Mouse (Mus musculus) CH12.LX (cell line): Measurements from ENCODE around the gene Tdrd7. TPM values are rescaled to one million over a fixed set of nuclear protein-coding genes. Genes with fewer than 3 reads are reported as not detected.

Experiments used
- DNase-seq: peaks from one replicate; pipeline ENCODE4 v3.0.0-alpha.2; 2013; ENCODE audit errors: extremely low read depth
- H3K27ac ChIP-seq: 2 replicates; pipeline ENCODE4 v1.5.1; 2012; ENCODE audit warnings: low read depth, mild to moderate bottlenecking, control low read depth, moderate library complexity; ENCODE audit not compliant: insufficient read depth
- H3K27me3 ChIP-seq: replicated peaks from 2 replicates; pipeline ENCODE3; 2012; ENCODE audit warnings: inconsistent platforms
- H3K36me3 ChIP-seq, 2 experiments: replicated peaks in 1 of 2; 2 replicates each; pipeline versions ENCODE3 to v1.6.1; 2012; ENCODE audit warnings: inconsistent platforms in 1 of 2, low read length in 1 of 2, mild to moderate bottlenecking in 1 of 2, mixed read lengths in 1 of 2, moderate library complexity in 1 of 2; ENCODE audit not compliant: control insufficient read depth in 1 of 2, insufficient read depth in 1 of 2
- H3K4me1 ChIP-seq, 2 experiments: 2 replicates each; pipeline ENCODE4 v1.6.1; 2012; ENCODE audit warnings: inconsistent platforms in 1 of 2, moderate library complexity in 1 of 2; ENCODE audit not compliant: insufficient read depth in 2 of 2, control insufficient read depth in 1 of 2
- H3K4me2 ChIP-seq: 2 replicates; pipeline ENCODE4 v1.6.1; 2012; ENCODE audit warnings: low read depth, mild to moderate bottlenecking, control low read depth; ENCODE audit not compliant: poor library complexity, insufficient read depth, severe bottlenecking
- H3K4me3 ChIP-seq, 3 experiments: fragments of 150-350 bp in 1 of 3; sonication (generic) in 1 of 3; replicated peaks in 1 of 3; 2 replicates each; pipeline versions ENCODE3 to v1.5.1; 2011 to 2012; ENCODE audit warnings: low read depth in 2 of 3, low read length in 2 of 3, mild to moderate bottlenecking in 2 of 3, moderate library complexity in 2 of 3, control low read depth in 1 of 3, improper control_type of control experiment in 1 of 3, inconsistent platforms in 1 of 3, mixed read lengths in 1 of 3; ENCODE audit not compliant: poor library complexity in 1 of 3
- H3K79me2 ChIP-seq: replicated peaks from 2 replicates; pipeline ENCODE4 v1.6.1; 2012; ENCODE audit warnings: mild to moderate bottlenecking, moderate library complexity; ENCODE audit not compliant: control insufficient read depth, poor library complexity, insufficient read depth, severe bottlenecking; ENCODE audit errors: extremely low read depth
- H3K9ac ChIP-seq: 2 replicates; pipeline ENCODE4 v1.6.1; 2012; ENCODE audit warnings: low read depth, mild to moderate bottlenecking, control low read depth, moderate library complexity; ENCODE audit not compliant: insufficient read depth
- H3K9me3 ChIP-seq: replicated peaks from 2 replicates; pipeline ENCODE3; 2012; ENCODE audit warnings: low read length, inconsistent platforms, mixed read lengths
- BHLHE40 ChIP-seq: IDR thresholded peaks from 2 replicates; pipeline ENCODE4 v1.6.1; 2011; ENCODE audit warnings: mild to moderate bottlenecking, low read depth, low read length, improper control_type of control experiment
- CHD1 ChIP-seq: IDR thresholded peaks from 2 replicates; pipeline ENCODE4 v1.6.1; 2012; ENCODE audit warnings: low read depth, low read length, improper control_type of control experiment, inconsistent platforms
- CHD2 ChIP-seq: IDR thresholded peaks from 2 replicates; pipeline ENCODE4 v1.6.1; 2011; ENCODE audit warnings: low read length, improper control_type of control experiment
- CTCF ChIP-seq, 2 experiments: IDR thresholded peaks in 1 of 2; conservative IDR thresholded peaks in 1 of 2; 2 replicates each; pipeline ENCODE4 v1.5.1; 2011 to 2012; ENCODE audit warnings: low read depth in 2 of 2, low read length in 2 of 2, improper control_type of control experiment in 1 of 2, inconsistent platforms in 1 of 2, mild to moderate bottlenecking in 1 of 2, moderate library complexity in 1 of 2
- E2F4 ChIP-seq: IDR thresholded peaks from 2 replicates; pipeline ENCODE4 v1.6.1; 2011; ENCODE audit warnings: low read depth, low read length, improper control_type of control experiment; ENCODE audit not compliant: insufficient replicate concordance
- ELF1 ChIP-seq: IDR thresholded peaks from 2 replicates; pipeline ENCODE4 v1.6.1; 2014; ENCODE audit warnings: low read depth, mild to moderate bottlenecking, inconsistent platforms, low read length, improper control_type of control experiment
- ETS1 ChIP-seq: conservative IDR thresholded peaks from 2 replicates; pipeline ENCODE4 v1.6.1; 2012; ENCODE audit warnings: low read depth, mild to moderate bottlenecking, inconsistent platforms, low read length, improper control_type of control experiment, moderate library complexity
- GABPA ChIP-seq: IDR thresholded peaks from 2 replicates; pipeline ENCODE4 v1.6.1; 2012; ENCODE audit warnings: low read depth, low read length, improper control_type of control experiment, inconsistent platforms; ENCODE audit not compliant: insufficient replicate concordance
- IRF4 ChIP-seq: IDR thresholded peaks from 2 replicates; pipeline ENCODE4 v1.6.1; 2014; ENCODE audit warnings: low read depth, mild to moderate bottlenecking, inconsistent platforms, low read length, improper control_type of control experiment
- JUN ChIP-seq: IDR thresholded peaks from 2 replicates; pipeline ENCODE4 v1.6.1; 2011; ENCODE audit warnings: low read depth, mild to moderate bottlenecking, low read length, improper control_type of control experiment, moderate library complexity; ENCODE audit not compliant: insufficient read depth
- MAX ChIP-seq: IDR thresholded peaks from 2 replicates; pipeline ENCODE4 v1.6.1; 2011; ENCODE audit warnings: low read length, improper control_type of control experiment
- MAZ ChIP-seq: IDR thresholded peaks from 2 replicates; pipeline ENCODE4 v1.6.1; 2012; ENCODE audit warnings: low read depth, mild to moderate bottlenecking, inconsistent platforms, low read length, improper control_type of control experiment, moderate library complexity
- MEF2A ChIP-seq: IDR thresholded peaks from 2 replicates; pipeline ENCODE4 v1.6.1; 2014; ENCODE audit warnings: low read depth, mild to moderate bottlenecking, inconsistent platforms, low read length, improper control_type of control experiment, borderline replicate concordance
- MXI1 ChIP-seq: IDR thresholded peaks from 2 replicates; pipeline ENCODE4 v1.6.1; 2011; ENCODE audit warnings: mild to moderate bottlenecking, low read depth, low read length, improper control_type of control experiment
- MYC ChIP-seq: IDR thresholded peaks from 2 replicates; pipeline ENCODE4 v1.6.1; 2011; ENCODE audit warnings: low read depth, mild to moderate bottlenecking, improper control_type of control experiment, low read length
- NELFE ChIP-seq: IDR thresholded peaks from 2 replicates; pipeline ENCODE4 v1.6.1; 2011; ENCODE audit warnings: low read depth, low read length, improper control_type of control experiment
- NRF1 ChIP-seq: IDR thresholded peaks from 2 replicates; pipeline ENCODE4 v1.6.1; 2014; ENCODE audit warnings: low read depth, mild to moderate bottlenecking, inconsistent platforms, low read length, improper control_type of control experiment, moderate library complexity
- PAX5 ChIP-seq: IDR thresholded peaks from 2 replicates; pipeline ENCODE4 v1.6.1; 2012; ENCODE audit warnings: low read length, inconsistent platforms, mixed read lengths
- POLR2A ChIP-seq: IDR thresholded peaks from 2 replicates; pipeline ENCODE4 v1.6.1; 2011; ENCODE audit warnings: low read depth, mild to moderate bottlenecking, improper control_type of control experiment, low read length
- RAD21 ChIP-seq: IDR thresholded peaks from 2 replicates; pipeline ENCODE4 v1.6.1; 2011; ENCODE audit warnings: low read depth, mild to moderate bottlenecking, low read length, improper control_type of control experiment, moderate library complexity
- SIN3A ChIP-seq: IDR thresholded peaks from 2 replicates; pipeline ENCODE4 v1.6.1; 2012; ENCODE audit warnings: low read length, improper control_type of control experiment, inconsistent platforms
- SMC3 ChIP-seq: IDR thresholded peaks from 2 replicates; pipeline ENCODE4 v1.6.1; 2011; ENCODE audit warnings: low read depth, low read length, improper control_type of control experiment
- TBP ChIP-seq: conservative IDR thresholded peaks from 2 replicates; pipeline ENCODE4 v1.6.1; 2011; ENCODE audit warnings: low read depth, low read length, improper control_type of control experiment
- TCF12 ChIP-seq: IDR thresholded peaks from 2 replicates; pipeline ENCODE4 v1.6.1; 2014; ENCODE audit warnings: low read depth, mild to moderate bottlenecking, inconsistent platforms, low read length, improper control_type of control experiment
- UBTF ChIP-seq: IDR thresholded peaks from 2 replicates; pipeline ENCODE4 v1.6.1; 2012; ENCODE audit warnings: low read depth, mild to moderate bottlenecking, inconsistent platforms, low read length, improper control_type of control experiment, moderate library complexity
- USF2 ChIP-seq: conservative IDR thresholded peaks from 2 replicates; pipeline ENCODE4 v1.6.1; 2011; ENCODE audit warnings: low read depth, low read length, improper control_type of control experiment
- ZC3H11A ChIP-seq: IDR thresholded peaks from 2 replicates; pipeline ENCODE4 v1.6.1; 2012; ENCODE audit warnings: low read depth, mild to moderate bottlenecking, inconsistent platforms, low read length, improper control_type of control experiment
- ZKSCAN1 ChIP-seq: IDR thresholded peaks from 2 replicates; pipeline ENCODE4 v1.6.1; 2012; ENCODE audit warnings: low read depth, inconsistent platforms, low read length, improper control_type of control experiment, borderline replicate concordance
- ZNF384 ChIP-seq: IDR thresholded peaks from 2 replicates; pipeline ENCODE4 v1.6.1; 2012; ENCODE audit warnings: low read depth, low read length, improper control_type of control experiment, inconsistent platforms
- dilution Hi-C: fragments of 300-500 bp; cut with MboI; formaldehyde crosslinking; loops from 2 replicates; pipeline ENCODE4 v1.14.3; 2020; ENCODE audit warnings: low sequenced_read_pairs; ENCODE audit not compliant: extremely low pct_unique_long_range_greater_than_20kb, extremely low pct_ligation_motif_present
- in situ Hi-C: fragments of 300-500 bp; cut with MboI; formaldehyde crosslinking; loops from 3 replicates; pipeline ENCODE4 v1.14.3; 2019; ENCODE audit warnings: low sequenced_read_pairs, low pct_ligation_motif_present, low pct_unique_long_range_greater_than_20kb, mixed read lengths
- polyA plus RNA-seq: library from polyadenylated mRNA; unstranded; fragments of >175 nt; gene quantifications from 2 replicates; pipeline ENCODE4 v1.2.1, GENCODE M21; 2012; ENCODE audit warnings: low read depth; ENCODE audit not compliant: insufficient read length
- total RNA-seq, 2 experiments: library from RNA; depleted of rRNA; stranded (reverse); fragments of 300-350 nt in 1 of 2; fragments of >200 nt in 1 of 2; gene quantifications; 2 replicates each; pipeline ENCODE4 v1.2.3; 2012 to 2014

Gene Tdrd7
- total and polyA plus RNA-seq, 3 experiments: 1.6 to 2.9 (median 2.7) TPM

DNA sequence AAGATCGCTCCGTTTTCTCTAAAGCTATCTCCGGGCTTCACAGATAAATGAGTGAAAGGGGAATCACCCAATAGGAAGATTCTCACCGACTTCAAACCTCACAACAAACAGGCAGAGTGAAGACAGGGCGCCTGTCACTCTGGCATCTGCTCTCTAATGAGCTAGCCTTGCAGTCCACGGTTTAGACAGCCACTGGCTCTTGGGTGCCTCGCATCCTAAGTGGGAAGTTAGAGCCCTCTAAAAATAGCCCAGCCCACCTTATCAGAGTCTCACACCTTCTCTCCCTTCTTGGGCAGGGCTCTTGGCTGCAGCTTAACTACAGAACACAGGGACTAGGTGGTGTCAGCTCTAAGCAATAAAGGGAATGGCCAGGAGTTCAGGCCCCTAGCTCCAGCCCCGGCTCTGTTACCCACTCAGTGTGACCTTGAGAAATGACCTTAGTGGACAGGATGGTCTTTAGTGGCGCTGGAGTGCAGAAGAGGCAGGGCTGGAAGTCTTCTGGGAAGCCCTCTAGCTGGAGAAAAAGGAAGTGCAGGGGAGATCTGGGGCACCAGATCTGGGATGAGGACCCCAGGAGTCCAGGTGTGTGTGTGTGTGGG is 75.6 kb downstream of the Tdrd7 start:
- Histone ChIP-seq H3K4me2 (peak overlapping the region; percentile 76), H3K4me1 (peaks cover 22 to 52% of the 10 kb centered on the region in 2 experiments), H3K27ac (peak overlapping the region; percentile 74; the same call in 1 of the 2 replicates), H3K4me3 (peak overlapping the region in 2 of 3 experiments; percentile 46 to 61), H3K9me3 (no peaks in the 10 kb centered on the region), H3K27me3 (peaks cover 30% of the 10 kb centered on the region), H3K9ac (peak overlapping the region; percentile 27; the same call in 1 of the 2 replicates), H3K79me2 (no peaks in the 10 kb centered on the region), H3K36me3 (no peaks in the 10 kb centered on the region)
- peak; percentile 49 for DNase-seq
- dilution Hi-C loops (no loop called here), in situ Hi-C loops (no loop called here)
- TF ChIP-seq TCF12 (0 out of 2 replicates have a peak, but pooled peaks have one; percentile 17), GABPA (no peak), SIN3A (peak; percentile 22; the same call in 1 of the 2 replicates), CTCF (conservative IDR thresholded peaks at IDR 0.05 in 1 of 2, IDR thresholded peaks at IDR 0.05 in 1 of 2; ENCODE audit: low read depth in 2 of 2, low read length in 2 of 2) (peak in 1 of 2 experiments; percentile 55; a peak in 2 of 4 replicates), ELF1 (peak; percentile 26; the same call in 1 of the 2 replicates), MXI1 (peak; percentile 45; the same call in 1 of the 2 replicates), SMC3 (peak; percentile 29), MAZ (no peak)

DNA sequence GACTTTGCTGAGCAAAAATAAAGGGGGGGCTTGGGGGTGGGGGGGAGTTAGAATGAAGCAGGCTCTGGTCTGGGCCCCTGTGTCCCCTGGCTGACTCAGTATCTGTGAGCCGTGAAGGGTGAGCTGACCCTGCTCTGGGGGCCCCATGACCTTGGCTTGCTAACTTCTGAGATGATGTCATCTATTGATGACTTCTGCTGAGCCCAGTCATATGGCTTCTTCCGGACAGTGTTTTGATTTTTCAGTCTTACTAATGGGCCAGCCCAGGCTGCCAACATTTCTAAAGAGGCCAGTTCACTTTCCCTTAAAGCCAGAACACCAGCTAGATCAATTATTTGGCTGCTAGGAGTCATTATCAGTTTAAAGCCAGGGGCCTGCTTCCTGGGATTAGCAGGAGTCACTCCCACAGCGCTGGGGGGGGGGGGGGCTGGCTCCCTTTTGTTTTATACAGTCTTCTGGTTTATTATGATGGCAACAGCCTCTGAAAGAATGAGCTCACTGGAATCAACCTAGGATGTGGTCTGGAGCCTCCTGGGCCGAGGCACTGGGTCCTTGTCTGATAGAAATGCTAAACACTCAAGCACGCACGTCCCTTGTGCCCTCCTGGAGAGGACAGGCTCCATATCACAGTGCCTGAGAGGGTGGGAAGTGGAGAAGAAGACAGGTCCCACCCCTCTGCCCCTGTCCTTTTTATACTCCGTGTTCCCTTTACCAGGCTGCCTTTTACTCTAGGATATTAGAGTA is 76.8 kb downstream of the Tdrd7 start:
- Histone ChIP-seq H3K4me1 (peaks cover 22 to 63% of the 10 kb centered on the region in 2 experiments), H3K9me3 (no peaks in the 10 kb centered on the region), H3K79me2 (no peaks in the 10 kb centered on the region), H3K27ac (peak overlapping the region; percentile 74; the same call in 1 of the 2 replicates), H3K4me3 (no peak overlapping the region), H3K27me3 (peaks cover 30% of the 10 kb centered on the region), H3K4me2 (peak overlapping the region; percentile 76), H3K36me3 (no peaks in the 10 kb centered on the region), H3K9ac (no peak overlapping the region)
- in situ Hi-C loops: no loop called here
- dilution Hi-C loops: no loop called here
- DNase-seq: peak; percentile 73
- TF ChIP-seq TCF12 (peak; percentile 84), MAX (no peak), POLR2A (peak; percentile 35; the same call in 1 of the 2 replicates), CHD2 (no peak), RAD21 (no peak), MXI1 (no peak), E2F4 (no peak), IRF4 (peak; percentile 97), USF2 (no peak), UBTF (no peak), CHD1 (no peak), ZNF384 (no peak), MEF2A (peak; percentile 91), ETS1 (peak; percentile 94), SIN3A (no peak), JUN (peak; percentile 95), MAZ (peak; percentile 60; the same call in 1 of the 2 replicates), ZC3H11A (no peak), BHLHE40 (peak; percentile 72), NRF1 (no peak), ELF1 (0 out of 2 replicates have a peak, but pooled peaks have one; percentile 53), NELFE (no peak), TBP (no peak), MYC (no peak), PAX5 (no peak), ZKSCAN1 (no peak), CTCF (conservative IDR thresholded peaks at IDR 0.05 in 1 of 2, IDR thresholded peaks at IDR 0.05 in 1 of 2; ENCODE audit: low read depth in 2 of 2, low read length in 2 of 2) (no peak)
